Mouse (Mus musculus): ENCODE measurements around the gene Inpp5k. TPM values are rescaled to one million over a fixed set of nuclear protein-coding genes. Genes with fewer than 3 reads are reported as not detected.

Inpp5k gene
- 100 to 1,000 TPM; 110 to 156 (median 133) TPM for polyA plus RNA-seq (2017; shearing (Covaris generic))

DNA sequence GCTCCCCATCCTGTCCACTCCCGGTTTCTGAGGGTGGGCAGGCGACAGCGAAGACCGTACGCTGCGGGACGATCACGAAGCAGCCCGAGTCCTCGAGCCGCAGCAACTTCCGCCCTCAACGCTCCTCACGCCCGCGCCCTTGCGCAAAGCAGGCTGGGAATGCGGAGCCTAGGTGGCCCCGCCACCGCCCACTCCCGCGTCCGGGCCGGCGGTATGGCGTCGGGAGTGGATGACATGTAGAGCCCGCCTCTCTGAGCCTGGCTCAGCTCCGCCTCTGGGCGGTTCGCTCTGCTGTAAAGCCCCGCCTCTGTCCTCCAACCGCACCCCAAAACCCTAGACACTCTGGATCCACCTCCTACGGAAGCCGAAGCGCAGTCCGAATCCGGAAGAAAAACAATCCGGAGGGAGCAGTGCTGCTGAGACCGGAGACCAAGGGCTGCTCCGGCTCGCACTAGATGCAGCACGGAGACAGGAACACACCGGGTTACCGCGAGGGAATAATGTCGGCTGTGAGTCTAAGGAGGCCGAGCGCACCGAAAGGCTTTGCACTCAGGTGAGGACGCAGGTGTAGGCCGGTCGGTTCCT lies at the start of gene Inpp5k:
Inpp5k (plus strand) TSS at position 344 of the 585 bp plus-strand sequence.
- peak; percentile 97 for ATAC-seq

DNA sequence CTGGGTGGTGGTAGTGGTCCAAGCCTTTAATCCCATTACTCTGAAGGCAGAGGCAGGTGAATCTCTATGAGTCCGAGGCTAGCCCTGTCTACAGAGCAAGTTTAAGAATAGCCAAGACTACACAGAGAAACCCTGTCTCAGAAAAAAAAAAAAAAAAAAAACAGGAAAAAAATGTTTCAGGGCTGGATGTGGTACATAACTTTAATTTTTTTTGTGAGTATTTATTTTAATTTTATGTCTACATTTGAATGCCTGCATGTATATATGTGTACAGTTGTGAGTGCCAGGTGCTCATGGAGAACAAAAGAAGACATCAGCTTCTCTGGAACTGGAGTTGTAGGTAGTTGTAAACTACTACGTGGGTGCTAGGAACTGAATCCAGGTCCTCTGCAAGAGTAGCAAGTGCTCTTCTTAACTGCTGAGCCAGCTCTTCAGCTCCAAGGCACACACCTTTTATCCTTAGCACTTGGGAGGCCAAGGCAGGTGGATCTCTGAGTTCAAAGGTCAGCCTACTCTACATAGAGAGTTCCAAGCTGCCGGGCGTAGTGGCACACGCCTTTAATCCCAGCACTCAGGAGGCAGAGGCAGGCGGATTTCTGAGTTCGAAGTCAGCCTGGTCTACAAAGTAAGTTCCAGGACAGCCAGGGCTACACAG lies 49.2 kb upstream of the Inpp5k start:
- ATAC-seq, result no peak

DNA sequence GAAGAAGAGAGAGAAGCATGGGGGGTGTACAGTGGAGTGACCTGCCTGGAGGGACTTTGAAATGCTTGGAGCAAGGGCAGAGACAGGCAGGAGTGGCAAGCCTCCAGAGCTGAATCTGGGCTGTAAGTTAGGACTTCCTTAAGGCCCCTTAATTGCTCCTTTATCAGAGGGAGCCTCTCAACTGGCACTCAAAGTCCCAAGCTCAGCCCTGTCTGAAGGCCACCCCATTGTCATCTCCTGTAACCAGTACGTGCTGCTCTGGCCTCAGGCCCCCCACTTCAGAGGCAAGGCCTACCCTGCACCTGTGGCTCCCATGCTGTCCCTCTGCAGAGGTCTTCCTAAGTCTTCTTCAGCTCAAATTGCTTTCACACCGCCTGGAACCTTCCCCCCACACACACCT lies 47.3 kb upstream of the Inpp5k start:
- ATAC-seq, result no peak

DNA sequence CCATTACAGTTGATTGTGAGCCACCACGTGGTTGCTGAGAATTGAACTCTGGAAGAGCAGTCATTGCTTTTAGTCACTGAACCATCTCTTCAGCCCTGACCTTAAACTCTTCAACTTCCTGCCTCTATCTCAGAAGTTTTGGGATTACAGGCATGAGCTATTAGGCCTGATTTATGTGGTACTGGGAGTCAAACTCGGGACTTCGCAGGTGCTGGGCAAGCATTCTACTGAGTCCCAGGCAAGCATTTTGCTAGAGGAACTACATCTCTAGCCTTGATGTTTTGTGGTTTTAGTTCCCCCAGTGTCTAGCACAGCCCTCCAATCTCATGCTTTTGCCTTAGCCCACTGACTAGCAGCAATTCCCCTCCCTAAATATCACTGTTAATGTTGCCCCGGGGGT lies 45.7 kb upstream of the Inpp5k start:
- no peak for ATAC-seq

DNA sequence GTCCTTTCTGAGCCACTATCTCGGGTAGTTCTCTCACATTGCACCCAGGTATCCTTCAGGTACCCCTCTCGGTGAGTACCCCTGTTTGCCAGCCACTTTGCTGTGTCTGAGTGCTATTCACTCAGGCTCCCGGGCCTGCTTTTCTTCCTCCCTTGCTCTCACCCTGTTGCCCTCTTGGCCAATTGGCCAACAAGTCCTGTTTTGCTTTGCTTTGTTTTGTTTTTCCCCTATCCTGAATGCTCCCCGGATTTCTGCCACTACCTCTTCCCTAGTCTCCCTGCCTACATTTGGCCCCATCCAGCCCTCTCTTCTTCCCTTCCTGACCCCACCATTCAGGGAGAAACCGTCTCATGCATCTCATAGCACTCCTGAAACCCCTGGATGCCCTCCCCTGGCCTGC lies 44.8 kb upstream of the Inpp5k start:
- ATAC-seq, result no peak

DNA sequence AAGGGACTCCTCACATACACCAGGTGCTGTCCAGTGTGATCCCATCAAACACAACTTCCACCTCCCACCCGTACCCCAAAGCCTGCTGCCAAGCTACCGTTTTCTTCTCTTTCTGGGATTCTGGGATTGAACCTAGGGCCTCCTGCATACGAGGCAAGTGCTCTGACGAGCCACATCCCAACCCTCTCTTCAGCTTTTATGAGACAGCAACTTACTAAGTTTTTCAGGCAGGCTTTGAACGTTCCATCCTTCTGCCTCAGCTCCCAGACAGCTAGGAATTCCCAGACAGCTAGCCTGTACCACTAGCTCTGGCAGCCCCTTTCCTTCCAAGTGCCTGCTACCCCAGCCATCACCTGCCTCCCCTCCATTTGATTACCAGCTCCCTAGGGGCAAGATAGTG lies 43.8 kb upstream of the Inpp5k start:
- no peak for ATAC-seq

DNA sequence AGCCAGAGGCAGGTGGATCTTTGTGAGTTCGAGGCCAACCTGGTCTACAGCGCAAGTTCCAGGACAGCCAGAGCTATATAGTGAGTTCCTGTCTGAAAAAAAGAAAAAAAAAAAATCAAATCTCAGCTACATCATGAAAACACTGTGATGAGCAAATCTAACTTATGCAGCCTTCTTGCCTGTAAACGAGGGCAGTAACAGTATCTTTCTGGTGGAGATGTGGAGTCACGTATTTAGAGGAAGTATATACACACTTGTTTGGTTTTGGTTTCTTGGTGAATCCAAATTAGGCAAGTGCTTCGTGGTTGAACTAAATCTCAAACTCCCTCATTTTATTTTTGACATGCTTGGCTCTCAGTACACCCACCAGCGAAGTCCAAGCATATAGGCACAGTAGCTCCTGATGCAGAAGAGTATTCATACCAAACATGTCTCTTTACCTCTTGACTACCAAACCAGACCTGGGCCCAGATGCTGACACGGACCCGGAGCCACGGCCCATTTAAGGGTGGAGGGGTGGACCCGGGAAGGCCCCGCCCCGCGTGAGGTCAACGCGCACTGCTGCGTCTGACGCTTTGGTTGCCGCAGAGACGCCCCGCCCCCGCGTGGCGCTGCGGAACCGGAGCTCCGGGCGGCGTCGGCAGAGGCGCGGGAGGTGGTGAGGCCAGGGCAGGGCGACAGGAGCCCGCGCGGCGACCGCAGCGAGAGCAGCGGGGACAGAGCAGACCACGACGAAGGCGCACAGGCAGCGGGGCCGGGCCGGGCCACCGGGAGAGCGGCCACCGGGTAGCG lies 43.1 kb upstream of the Inpp5k start, which contains the start of gene Pitpna:
Pitpna (plus strand) TSS at position 605 of the 792 bp plus-strand sequence.
- ATAC-seq, result peak; percentile 95

DNA sequence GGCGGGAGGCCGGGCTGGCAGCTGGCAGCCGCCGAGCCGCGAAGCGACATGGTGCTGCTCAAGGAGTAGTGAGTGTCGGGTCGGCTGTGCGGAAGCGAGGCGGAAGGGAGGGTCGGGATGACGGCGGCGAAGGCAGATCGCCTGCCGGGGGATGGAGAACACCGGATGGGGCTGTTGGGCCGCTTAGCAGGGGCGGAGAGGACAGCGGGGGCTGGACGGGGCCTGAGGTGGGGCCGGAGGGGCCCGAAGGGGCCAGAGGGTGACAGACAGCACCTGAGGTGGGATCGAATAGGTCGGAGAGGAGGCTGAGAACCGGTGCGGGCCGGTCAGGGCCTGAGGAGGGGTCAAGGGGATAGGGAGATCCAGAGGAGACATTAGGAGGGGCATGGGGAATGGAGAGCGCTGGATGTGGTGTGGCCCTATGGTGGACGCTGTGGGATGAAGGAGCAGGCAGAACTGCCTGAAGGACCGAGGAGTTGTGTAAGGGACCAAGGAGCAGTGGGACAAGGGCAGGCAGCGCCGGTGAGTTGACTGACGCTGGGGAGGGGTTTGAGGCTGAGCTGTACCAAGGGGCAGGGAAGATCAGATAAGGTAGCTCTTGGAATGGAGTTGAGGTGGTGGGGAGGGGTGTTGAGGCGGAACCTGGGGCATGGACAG lies 42.4 kb upstream of the Inpp5k start:
- peak; percentile 79 for ATAC-seq

DNA sequence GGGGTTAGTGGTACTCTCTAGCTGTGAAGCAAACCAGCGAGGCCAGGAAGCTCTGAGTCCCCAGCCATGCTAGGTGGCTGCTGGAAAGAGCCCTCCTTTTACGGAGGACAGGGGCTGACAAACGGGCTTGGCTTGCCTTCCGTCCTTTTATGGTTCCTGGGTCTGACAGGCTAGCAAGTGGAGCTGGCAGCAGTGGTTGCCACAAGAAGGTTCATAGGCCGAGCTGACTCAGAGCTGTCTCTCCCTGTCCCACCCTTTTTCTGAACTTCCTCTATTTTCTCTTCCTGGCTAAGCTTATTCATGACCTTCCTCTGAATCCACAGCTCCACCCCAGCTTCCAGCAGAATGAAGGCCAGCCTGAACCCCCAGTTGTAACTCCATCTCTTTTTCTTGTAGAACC lies 38.2 kb upstream of the Inpp5k start:
- no peak for ATAC-seq

DNA sequence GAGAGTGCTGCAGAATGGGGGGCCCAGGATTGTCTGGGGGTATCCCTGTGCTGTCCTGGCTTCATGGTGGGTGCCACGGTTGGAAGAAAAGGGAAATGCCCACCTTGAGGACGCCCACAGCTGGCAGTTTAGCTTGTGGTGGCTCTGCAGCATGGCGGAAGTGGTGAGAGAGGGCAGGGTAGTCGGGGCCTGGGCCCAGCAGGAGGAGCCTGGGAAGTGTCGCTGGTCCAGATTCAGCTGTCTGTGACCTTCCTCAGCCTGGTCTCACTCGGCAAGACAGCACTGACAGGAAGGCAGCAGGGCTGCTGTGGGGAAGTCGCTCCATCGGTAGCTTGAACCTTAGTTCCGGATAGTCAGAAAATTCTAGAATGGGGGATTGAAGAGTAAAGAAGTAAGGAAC lies 36.4 kb upstream of the Inpp5k start:
- no peak for ATAC-seq

DNA sequence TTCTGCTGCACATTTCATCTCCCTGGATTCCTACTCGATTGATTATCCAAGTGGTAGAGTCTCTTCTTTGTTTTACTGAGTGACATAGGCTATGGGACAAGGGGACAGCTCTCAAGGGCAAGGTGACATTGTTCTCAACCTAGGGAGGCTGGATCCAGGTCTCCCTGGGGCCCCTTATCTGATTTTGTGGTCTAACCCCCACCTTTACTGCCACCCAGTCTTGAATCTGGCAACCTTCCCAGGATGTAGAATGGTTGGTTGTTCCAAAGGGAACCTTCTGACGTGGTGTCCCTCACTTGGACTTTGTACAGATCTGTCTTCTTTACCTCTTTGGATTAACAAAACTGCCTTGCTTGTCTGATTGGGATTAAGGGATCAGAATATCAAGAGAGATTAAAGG lies 35.4 kb upstream of the Inpp5k start:
- ATAC-seq, result no peak

DNA sequence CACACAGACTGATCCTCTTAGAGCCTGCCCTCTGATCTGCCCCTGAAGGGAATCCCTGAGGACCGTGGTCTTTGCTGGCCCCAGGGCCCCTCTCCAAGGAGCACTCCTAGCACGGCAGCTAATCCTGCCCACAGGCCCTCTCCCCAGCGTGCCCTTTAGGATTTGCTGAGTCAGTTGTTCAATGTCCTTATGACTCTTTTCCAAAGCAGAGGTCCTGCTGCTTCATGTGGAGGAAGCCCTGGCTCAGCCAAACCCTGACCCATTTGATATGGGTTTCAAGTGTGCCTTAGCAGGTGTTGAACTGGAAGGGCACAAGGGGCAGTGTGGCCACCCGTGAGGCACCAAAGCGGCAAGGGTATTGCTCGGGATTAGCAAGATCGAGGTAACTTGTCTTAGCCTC lies 35.0 kb upstream of the Inpp5k start:
- ATAC-seq, result no peak

DNA sequence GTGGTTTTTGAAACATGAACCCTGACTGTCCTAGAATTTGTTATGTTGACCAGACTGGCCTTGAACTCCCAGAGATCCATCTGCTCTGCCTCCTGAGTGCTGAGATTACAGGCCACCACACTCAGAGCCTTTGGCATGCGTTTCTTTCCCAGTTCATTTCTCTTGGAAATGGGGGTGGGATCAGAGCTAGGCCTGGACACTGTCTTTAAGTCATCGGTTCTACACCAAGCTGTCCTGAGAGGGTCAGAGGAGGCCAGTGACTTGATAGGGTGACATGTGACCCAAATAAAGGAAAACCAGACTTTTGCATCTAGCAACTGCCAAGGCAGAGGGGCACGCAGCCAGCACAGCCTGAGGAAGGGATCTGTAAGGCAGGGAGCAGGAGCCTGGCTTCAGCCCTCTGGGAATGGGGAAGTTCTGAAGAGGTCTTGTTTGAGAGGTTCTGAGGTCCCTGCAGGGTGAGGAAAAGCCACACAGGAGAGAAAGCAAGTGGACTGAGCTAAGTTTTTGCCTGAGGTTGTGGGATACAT lies 34.0 kb upstream of the Inpp5k start:
- no peak for ATAC-seq

DNA sequence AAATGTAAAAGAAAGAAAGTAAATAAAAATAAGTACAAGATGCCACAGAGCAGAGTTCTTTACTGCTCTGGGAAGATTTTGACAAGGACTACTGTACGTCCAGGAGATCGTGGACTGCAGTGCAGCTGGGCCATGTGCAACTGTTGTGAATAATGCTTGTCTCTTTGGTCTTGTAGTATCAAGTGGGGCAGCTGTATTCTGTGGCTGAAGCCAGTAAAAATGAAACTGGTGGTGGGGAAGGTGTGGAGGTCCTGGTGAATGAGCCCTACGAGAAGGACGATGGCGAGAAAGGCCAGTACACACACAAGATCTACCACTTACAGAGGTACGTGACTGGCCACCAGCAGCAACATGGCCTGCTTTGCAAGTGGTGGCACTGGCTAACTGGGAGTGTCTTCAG lies 32.8 kb upstream of the Inpp5k start:
- ATAC-seq, result no peak

DNA sequence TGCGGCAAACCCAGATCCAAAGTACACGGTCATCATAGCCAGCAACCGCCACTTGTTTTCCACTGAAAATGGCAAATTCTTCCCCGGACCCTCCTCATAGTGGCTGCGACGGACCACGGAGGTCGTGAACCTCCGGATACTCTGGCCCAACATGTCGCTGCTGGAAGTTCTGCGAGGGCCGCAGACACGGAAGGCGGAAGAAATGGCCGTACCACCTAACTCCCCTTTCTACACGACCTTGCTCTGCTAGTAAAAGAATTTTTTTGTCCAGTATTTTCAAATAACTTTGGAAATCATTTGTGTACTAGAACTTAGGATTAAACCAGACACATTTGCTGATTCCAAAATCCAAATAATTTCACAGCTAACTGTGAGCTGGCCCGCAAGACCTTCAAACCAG lies 31.0 kb upstream of the Inpp5k start:
- peak; percentile 67 for ATAC-seq

DNA sequence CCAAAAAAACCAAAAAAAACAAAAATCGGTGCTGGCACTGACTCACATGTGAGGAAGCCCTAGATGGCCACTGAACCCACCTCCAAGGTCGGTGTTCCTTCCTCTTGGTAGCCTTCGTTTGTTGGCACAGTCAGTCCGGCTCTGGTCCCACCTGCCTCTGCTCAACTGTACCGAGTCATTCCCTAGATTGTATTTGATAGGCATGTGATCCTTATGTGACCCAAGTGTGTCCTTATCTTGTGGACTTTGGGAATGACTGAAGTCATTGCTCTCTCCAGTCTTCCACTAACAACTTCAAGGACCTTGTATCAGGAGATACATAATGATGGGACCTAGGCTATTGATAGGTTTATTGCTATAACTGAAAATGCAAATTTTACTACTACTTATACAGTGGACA lies 26.0 kb upstream of the Inpp5k start:
- ATAC-seq, result no peak

DNA sequence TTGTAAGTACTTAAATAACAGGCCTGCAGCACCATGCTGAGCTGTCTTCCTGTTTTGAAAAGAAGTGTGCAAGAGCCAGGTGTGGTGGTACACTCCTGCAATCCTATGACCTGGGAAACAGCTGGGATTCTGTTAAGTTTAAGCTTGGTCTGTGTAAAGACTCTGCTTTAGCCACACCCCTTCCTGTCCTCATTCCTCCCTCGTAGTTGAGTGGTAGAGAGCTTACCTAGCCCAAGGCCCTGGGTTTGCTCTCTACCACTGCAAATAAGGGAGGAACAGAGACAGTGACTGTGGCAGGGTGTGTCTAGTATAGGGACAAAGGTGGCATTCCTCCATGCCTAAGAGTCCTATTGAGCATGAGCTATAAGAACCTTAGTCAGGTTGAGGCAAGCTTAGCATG lies 25.5 kb upstream of the Inpp5k start:
- ATAC-seq, result no peak

DNA sequence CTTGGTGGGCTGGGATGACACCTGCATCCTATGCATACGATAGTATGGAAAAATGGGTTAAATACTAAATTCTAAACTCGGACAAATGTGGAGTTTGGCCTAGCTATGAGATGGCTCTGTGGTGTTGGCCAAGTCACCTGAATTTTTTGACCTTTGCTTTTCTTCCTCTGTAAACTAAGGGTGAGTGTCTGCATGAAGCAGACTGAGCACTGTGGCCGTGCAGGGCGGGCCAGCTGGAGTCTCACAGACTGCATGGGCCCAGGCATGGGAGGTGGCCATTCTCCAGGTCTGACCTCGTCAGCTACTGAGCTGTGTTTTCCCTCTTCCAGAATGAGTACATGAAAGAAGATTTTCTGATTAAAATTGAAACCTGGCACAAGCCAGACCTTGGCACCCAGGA lies 22.0 kb upstream of the Inpp5k start:
- ATAC-seq, result no peak

DNA sequence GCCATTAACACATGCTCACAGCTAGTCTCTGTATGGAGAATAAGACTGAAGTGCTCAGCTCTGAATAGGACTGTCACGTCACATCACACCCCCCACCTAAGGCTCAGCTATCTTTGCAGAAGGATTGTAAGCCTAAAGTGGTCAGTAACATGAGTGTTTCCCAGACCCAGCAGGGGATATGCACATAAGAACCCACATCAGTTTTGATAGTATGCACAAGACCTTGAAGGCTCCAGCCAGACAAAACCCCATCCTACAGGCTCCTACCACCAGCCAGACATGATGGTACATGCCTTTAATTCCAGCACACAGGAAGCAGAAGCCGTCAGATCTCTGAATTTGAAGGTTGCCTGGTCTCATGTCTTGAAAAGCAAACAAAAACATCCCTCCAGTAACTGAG lies 20.8 kb upstream of the Inpp5k start:
- no peak for ATAC-seq

DNA sequence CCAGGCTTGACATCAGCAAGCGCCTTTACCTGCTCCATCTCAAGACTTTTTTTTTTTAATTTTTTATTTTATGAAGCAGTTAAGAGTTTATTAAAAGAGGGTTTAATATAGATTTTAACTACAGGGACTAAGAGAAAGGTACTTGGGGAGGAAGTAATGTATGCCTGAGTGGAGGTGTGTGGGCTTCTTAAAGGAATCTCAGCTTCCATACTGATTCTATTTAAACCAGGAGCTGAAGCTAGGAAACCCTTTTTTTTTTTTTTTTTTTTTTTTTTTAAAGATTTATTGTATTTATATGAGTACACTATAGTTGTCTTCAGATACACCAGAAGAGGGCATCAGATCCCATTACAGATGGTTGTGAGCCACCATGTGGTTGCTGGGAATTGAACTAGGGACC lies 16.0 kb upstream of the Inpp5k start:
- no peak for ATAC-seq

DNA sequence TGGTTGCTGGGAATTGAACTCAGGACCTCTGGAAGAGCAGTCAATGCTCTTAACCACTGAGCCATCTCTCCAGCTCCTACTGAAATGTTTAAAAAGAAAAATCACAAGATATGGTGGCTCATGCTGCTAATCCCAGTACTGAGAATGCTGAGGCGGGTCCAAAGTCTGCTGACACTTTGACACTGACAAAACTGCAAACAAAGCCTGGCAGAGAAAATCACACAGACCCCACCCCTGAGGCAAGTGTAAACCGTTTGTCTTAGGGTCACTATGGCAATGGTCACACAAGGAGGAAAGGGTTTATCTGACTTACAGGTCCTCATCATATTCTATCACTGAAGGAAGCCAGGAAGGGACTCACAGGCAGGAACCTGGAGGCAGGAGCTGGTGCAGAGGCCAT lies 15.2 kb upstream of the Inpp5k start:
- ATAC-seq, result no peak

DNA sequence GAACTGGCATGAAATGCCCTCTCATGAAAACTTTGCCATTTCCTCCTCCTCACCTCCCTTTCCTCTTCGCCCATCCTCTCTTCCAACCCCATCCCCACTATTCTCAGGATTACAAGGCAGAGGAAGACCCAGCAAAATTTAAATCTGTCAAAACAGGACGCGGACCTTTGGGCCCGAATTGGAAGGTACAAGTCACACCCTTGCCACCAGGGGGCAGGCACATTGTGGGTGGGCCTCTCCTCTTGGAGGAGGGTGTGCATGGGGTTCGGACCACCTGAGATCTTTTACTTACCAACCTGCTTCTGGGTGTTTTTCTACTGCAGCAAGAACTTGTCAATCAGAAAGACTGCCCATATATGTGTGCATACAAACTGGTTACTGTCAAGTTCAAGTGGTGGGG lies 11.7 kb upstream of the Inpp5k start:
- no peak for ATAC-seq

DNA sequence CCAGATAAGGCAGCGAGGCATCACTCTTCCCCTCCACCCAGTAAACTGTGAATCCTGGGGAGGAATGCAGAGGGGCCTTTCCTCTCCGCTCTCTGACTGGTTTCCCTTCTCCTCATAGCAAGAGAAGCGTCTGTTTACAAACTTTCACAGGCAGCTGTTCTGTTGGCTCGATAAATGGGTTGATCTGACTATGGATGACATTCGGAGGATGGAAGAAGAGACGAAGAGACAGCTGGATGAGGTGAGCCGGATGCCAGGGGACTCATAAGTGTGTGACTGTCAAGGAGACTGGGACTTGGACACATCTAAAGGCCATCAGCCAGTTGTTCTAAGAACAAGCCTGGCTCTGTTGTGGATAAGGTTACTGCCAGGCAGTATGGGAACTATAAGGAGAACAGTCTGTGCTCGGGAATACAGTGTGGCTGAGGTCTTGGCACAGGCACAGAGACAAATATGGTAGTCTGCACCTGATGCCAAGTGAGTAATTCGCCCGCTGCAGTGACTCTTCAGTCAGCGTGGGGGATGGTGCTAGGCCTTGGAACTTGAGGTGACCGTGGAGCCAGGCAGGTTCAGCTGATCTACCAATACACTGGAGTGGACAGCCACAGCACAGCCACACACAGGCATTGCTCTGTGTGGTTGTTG lies 10.5 kb upstream of the Inpp5k start:
- no peak for ATAC-seq

Measured in inflammation-experienced regulatory T-cells, adult 6 months (primary cell).